Mouse (Mus musculus) limb, embryonic 10.5 days (tissue): Measurements from ENCODE around the gene Serpinb2. TPM values are rescaled to one million over a fixed set of nuclear protein-coding genes. Genes with fewer than 3 reads are reported as not detected.

Source experiments
- polyA plus RNA-seq: library from polyadenylated mRNA; unstranded; fragments of >200 nt; fragmentation: Nextera tagmentation; extraction: Ambion mirVana; gene quantifications from 2 replicates; pipeline ENCODE4 v1.2.1, GENCODE M21; 2016

Serpinb2 gene
- polyA plus RNA-seq, 1 experiment from 2014 or later: 0.13 TPM

Other genes starting within 250 kb of the Serpinb2 start
- not detected in 2 replicates for gene Serpinb3b, start 233.1 kb upstream of the Serpinb2 start, polyA plus RNA-seq
- not detected in 2 replicates for gene Serpinb3c, start 233.1 kb upstream of the Serpinb2 start, polyA plus RNA-seq
- gene Serpinb11, start 150.2 kb upstream of the Serpinb2 start, polyA plus RNA-seq: not detected in 2 replicates
- not detected in 2 replicates for gene Serpinb7, start 111.8 kb upstream of the Serpinb2 start, polyA plus RNA-seq
- gene Serpinb8, start 78.6 kb downstream of the Serpinb2 start, polyA plus RNA-seq: 0.15 and 0.36 TPM in 2 replicates